Mouse (Mus musculus): ENCODE measurements around the gene Numbl. TPM values are rescaled to one million over a fixed set of nuclear protein-coding genes. Genes with fewer than 3 reads are reported as not detected.

Gene Numbl
- polyA plus RNA-seq, 1 experiment from 2014 or later: 12.8 TPM

DNA sequence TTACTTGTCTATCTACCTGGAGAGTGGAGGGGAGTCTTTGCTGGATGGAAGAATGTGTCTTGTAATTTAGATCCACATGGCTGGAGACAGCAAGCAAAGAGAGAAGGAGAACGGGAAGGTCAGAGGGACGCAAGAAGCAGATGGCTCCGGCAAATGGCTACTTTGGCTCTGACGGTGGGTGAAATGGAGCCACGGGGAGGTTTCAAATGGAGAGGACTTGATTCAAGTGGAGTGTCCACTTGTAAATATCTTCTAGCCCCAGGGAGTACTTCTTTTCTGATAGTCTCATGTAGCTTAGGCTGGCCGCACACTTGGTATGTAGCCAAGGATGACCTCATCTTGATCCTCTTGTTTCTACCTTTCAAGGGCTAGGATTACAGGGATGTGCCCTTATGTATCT is 40.6 kb downstream of the Numbl start:
- peak overlapping the region; percentile 69; the same call in 1 of the 2 replicates for H3K27ac ChIP-seq (replicated peaks)
- H3K4me3 ChIP-seq (ENCODE audit: low read depth, low read length): no peak overlapping the region
- WGBS: 69% methylated on average over 6 of the region's 6 CpGs
- ATAC-seq (ENCODE audit: low FRiP score, low TSS enrichment): no peak
- no peaks in the 10 kb centered on the region for H3K4me1 ChIP-seq (replicated peaks; ENCODE audit: control insufficient read depth, insufficient read depth)
- DNase-seq (ENCODE audit: low spot score): no peak
- no peak overlapping the region for H3K9ac ChIP-seq (ENCODE audit: low read length)
- no peaks in the 10 kb centered on the region for H3K36me3 ChIP-seq (ENCODE audit: control insufficient read depth, insufficient read depth, low read length)
- H3K9me3 ChIP-seq (ENCODE audit: control insufficient read depth, low read length): no peaks in the 10 kb centered on the region
- TF ChIP-seq CTCF (IDR thresholded peaks at IDR 0.05; ENCODE audit: low read depth) (no peak), EP300 (optimal IDR thresholded peaks at IDR 0.05) (no peak)
- no peaks in the 10 kb centered on the region for H3K27me3 ChIP-seq (ENCODE audit: control insufficient read depth, insufficient read depth, low read length)
- H3K4me2 ChIP-seq (replicated peaks; ENCODE audit: low read depth): no peak overlapping the region

DNA sequence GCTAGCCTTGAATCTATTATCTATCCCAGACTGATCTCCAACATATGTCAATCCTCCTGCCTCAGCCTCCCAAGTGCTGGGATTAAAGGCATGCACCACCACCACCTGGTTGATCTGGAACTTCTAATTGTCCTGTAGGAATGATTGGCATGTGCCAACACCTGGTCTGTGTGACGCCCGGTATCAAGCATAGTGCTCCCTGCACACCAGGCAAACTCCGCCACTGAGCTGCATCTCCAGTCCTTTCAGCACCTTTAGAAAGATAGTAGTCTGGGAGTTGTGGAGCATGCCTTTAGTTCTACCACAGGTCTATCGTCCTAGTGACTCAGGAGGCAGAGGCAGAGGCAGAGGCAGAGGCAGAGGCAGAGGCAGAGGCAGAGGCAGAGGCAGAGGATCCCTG is 42.1 kb downstream of the Numbl start:
- Histone ChIP-seq H3K4me1 (replicated peaks; ENCODE audit: control insufficient read depth, insufficient read depth) (no peaks in the 10 kb centered on the region), H3K4me2 (replicated peaks; ENCODE audit: low read depth) (no peak overlapping the region), H3K36me3 (ENCODE audit: control insufficient read depth, insufficient read depth, low read length) (no peaks in the 10 kb centered on the region), H3K27ac (replicated peaks) (no peak overlapping the region), H3K9ac (ENCODE audit: low read length) (no peak overlapping the region), H3K4me3 (ENCODE audit: low read depth, low read length) (no peak overlapping the region), H3K9me3 (ENCODE audit: control insufficient read depth, low read length) (no peaks in the 10 kb centered on the region), H3K27me3 (ENCODE audit: control insufficient read depth, insufficient read depth, low read length) (no peaks in the 10 kb centered on the region)
- ATAC-seq (ENCODE audit: low FRiP score, low TSS enrichment) (no peak), DNase-seq (ENCODE audit: low spot score) (no peak)
- 76% methylated on average over 4 of the region's 4 CpGs for WGBS
- no peak for TF ChIP-seq CTCF (IDR thresholded peaks at IDR 0.05; ENCODE audit: low read depth)
- TF ChIP-seq EP300 (optimal IDR thresholded peaks at IDR 0.05): no peak

GRCm38 (mm10) chr7:27300801-27301200 is 42.6 kb downstream of the Numbl start:
- Histone ChIP-seq H3K9me3 (ENCODE audit: control insufficient read depth, low read length) (no peaks in the 10 kb centered on the region), H3K27me3 (ENCODE audit: control insufficient read depth, insufficient read depth, low read length) (no peaks in the 10 kb centered on the region), H3K9ac (ENCODE audit: low read length) (no peak overlapping the region), H3K4me2 (replicated peaks; ENCODE audit: low read depth) (no peak overlapping the region), H3K4me1 (replicated peaks; ENCODE audit: control insufficient read depth, insufficient read depth) (no peaks in the 10 kb centered on the region), H3K27ac (replicated peaks) (no peak overlapping the region), H3K4me3 (ENCODE audit: low read depth, low read length) (no peak overlapping the region), H3K36me3 (ENCODE audit: control insufficient read depth, insufficient read depth, low read length) (no peaks in the 10 kb centered on the region)
- ATAC-seq (ENCODE audit: low FRiP score, low TSS enrichment): no peak
- WGBS: 50% methylated on average over 5 of the region's 5 CpGs
- no peak for TF ChIP-seq CTCF (IDR thresholded peaks at IDR 0.05; ENCODE audit: low read depth)
- no peak for TF ChIP-seq EP300 (optimal IDR thresholded peaks at IDR 0.05)
- no peak for DNase-seq (ENCODE audit: low spot score)

- Histone ChIP-seq H3K9me3 (ENCODE audit: control insufficient read depth, low read length) (no peaks in the 10 kb centered on the region), H3K4me1 (replicated peaks; ENCODE audit: control insufficient read depth, insufficient read depth) (no peaks in the 10 kb centered on the region), H3K27me3 (ENCODE audit: control insufficient read depth, insufficient read depth, low read length) (no peaks in the 10 kb centered on the region), H3K36me3 (ENCODE audit: control insufficient read depth, insufficient read depth, low read length) (no peaks in the 10 kb centered on the region; the same call in 1 of the 2 replicates), H3K27ac (replicated peaks) (no peak overlapping the region), H3K4me3 (ENCODE audit: low read depth, low read length) (no peak overlapping the region), H3K9ac (ENCODE audit: low read length) (no peak overlapping the region), H3K4me2 (replicated peaks; ENCODE audit: low read depth) (no peak overlapping the region)
- 7% methylated on average over 11 of the region's 11 CpGs for WGBS
- TF ChIP-seq EP300 (optimal IDR thresholded peaks at IDR 0.05) (no peak), CTCF (IDR thresholded peaks at IDR 0.05; ENCODE audit: low read depth) (peak; percentile 99)
- DNase-seq (ENCODE audit: low spot score): peak; percentile 83
- peak; percentile 33 for ATAC-seq (ENCODE audit: low FRiP score, low TSS enrichment)
Observed at GRCm38 (mm10) chr7:27302172-27302571, 43.9 kb downstream of the Numbl start.

GRCm38 (mm10) chr7:27305091-27305730 is 47.0 kb downstream of the Numbl start:
- no peak for DNase-seq (ENCODE audit: low spot score)
- Histone ChIP-seq H3K4me2 (replicated peaks; ENCODE audit: low read depth) (no peak overlapping the region), H3K9me3 (ENCODE audit: control insufficient read depth, low read length) (no peaks in the 10 kb centered on the region), H3K27ac (replicated peaks) (no peak overlapping the region), H3K9ac (ENCODE audit: low read length) (no peak overlapping the region), H3K4me3 (ENCODE audit: low read depth, low read length) (no peak overlapping the region), H3K4me1 (replicated peaks; ENCODE audit: control insufficient read depth, insufficient read depth) (peaks cover 4% of the 10 kb centered on the region; the same call in 1 of the 2 replicates), H3K36me3 (ENCODE audit: control insufficient read depth, insufficient read depth, low read length) (no peaks in the 10 kb centered on the region; the same call in 1 of the 2 replicates), H3K27me3 (ENCODE audit: control insufficient read depth, insufficient read depth, low read length) (no peaks in the 10 kb centered on the region)
- 89% methylated on average over 17 of the region's 17 CpGs for WGBS
- TF ChIP-seq EP300 (optimal IDR thresholded peaks at IDR 0.05) (no peak), CTCF (IDR thresholded peaks at IDR 0.05; ENCODE audit: low read depth) (no peak)
- no peak for ATAC-seq (ENCODE audit: low FRiP score, low TSS enrichment)
